Mouse (Mus musculus) thymus, adult 2 months (tissue): ENCODE data around the gene Selplg. TPM values are rescaled to one million over a fixed set of nuclear protein-coding genes. Genes with fewer than 3 reads are reported as not detected.
"Not testable (repeated sequence)": the region's sequence is repeated elsewhere in the genome, so short reads cannot be mapped to it uniquely, and the experiment has no call there.

Experiments used
- DNase-seq: peaks from one replicate; pipeline ENCODE4 v3.0.0; 2021
- H3K27ac ChIP-seq: fragments of 200-500 bp; 2 replicates; pipeline ENCODE4 v1.5.1; 2012; ENCODE audit warnings: low read length, control low read depth; ENCODE audit not compliant: control insufficient read depth, insufficient read depth
- H3K27me3 ChIP-seq: fragments of 200-500 bp; 2 replicates; pipeline ENCODE4 v1.6.1; 2012; ENCODE audit warnings: mild to moderate bottlenecking, low read length, moderate library complexity, mixed read lengths; ENCODE audit not compliant: control insufficient read depth, insufficient read depth
- H3K36me3 ChIP-seq: fragments of 200-500 bp; 2 replicates; pipeline ENCODE4 v1.6.1; 2012; ENCODE audit warnings: mild to moderate bottlenecking, low read length, moderate library complexity; ENCODE audit not compliant: control insufficient read depth, insufficient read depth
- H3K4me1 ChIP-seq: fragments of 200-500 bp; replicated peaks from 2 replicates; pipeline ENCODE4 v1.6.1; 2012; ENCODE audit warnings: low read length; ENCODE audit not compliant: control insufficient read depth, insufficient read depth
- H3K4me3 ChIP-seq: fragments of 200-500 bp; 2 replicates; pipeline ENCODE4 v1.5.1; 2012; ENCODE audit warnings: mild to moderate bottlenecking, low read length, control low read depth, moderate library complexity; ENCODE audit not compliant: control insufficient read depth, insufficient read depth
- CTCF ChIP-seq: fragments of 200-500 bp; IDR thresholded peaks from 2 replicates; pipeline ENCODE4 v1.5.1; 2012; ENCODE audit warnings: mild to moderate bottlenecking, control low read depth, low read length, moderate library complexity, borderline replicate concordance; ENCODE audit not compliant: control insufficient read depth, poor library complexity, insufficient read depth; ENCODE audit errors: extremely low read depth
- POLR2A ChIP-seq: fragments of 200-500 bp; IDR thresholded peaks from 2 replicates; pipeline ENCODE4 v1.6.1; 2012; ENCODE audit warnings: mild to moderate bottlenecking, low read length, control low read depth, moderate library complexity; ENCODE audit not compliant: control insufficient read depth, poor library complexity, insufficient read depth; ENCODE audit errors: extremely low read depth
- WGBS: fragments of 180-500 bp; shearing (Covaris S2); methylation state at CpG from one replicate; pipeline ENCODE4 v1.1.7; 2018; 5-methylcytosine and 5-hydroxymethylcytosine counted together
- polyA plus RNA-seq: library from polyadenylated mRNA; depleted of rRNA; stranded (reverse); fragments of >200 nt; gene quantifications from 2 replicates; pipeline ENCODE4 v1.2.3, GENCODE M21; 2012

Selplg gene
- polyA plus RNA-seq, 1 experiment, result 783 TPM

GRCm38 (mm10) chr5:113812638-113813037, 19.8 kb downstream of the Selplg start:
- peaks cover 15% of the 10 kb centered on the region for H3K4me1 ChIP-seq
- no peak for TF ChIP-seq POLR2A
- TF ChIP-seq CTCF, result no peak
- H3K27ac ChIP-seq, result no peak overlapping the region
- H3K36me3 ChIP-seq, result no peaks in the 10 kb centered on the region
- WGBS, result 69% methylated on average over 2 of the region's 2 CpGs
- H3K4me3 ChIP-seq, result no peak overlapping the region
- no peak for DNase-seq
- no peaks in the 10 kb centered on the region; the same call in 1 of the 2 replicates for H3K27me3 ChIP-seq

GRCm38 (mm10) chr5:113811824-113812420, 20.5 kb downstream of the Selplg start:
- 22% methylated on average over 11 of the region's 12 CpGs for WGBS
- not testable (repeated sequence) for H3K4me3 ChIP-seq, H3K27ac ChIP-seq, H3K27me3 ChIP-seq, H3K36me3 ChIP-seq, DNase-seq
- H3K4me1 ChIP-seq, result peaks cover 15% of the 10 kb centered on the region

GRCm38 (mm10) chr5:113810111-113810510, 22.3 kb downstream of the Selplg start:
- Histone ChIP-seq H3K36me3 (no peaks in the 10 kb centered on the region), H3K4me3 (no peak overlapping the region), H3K27me3 (no peaks in the 10 kb centered on the region), H3K4me1 (peaks cover 6% of the 10 kb centered on the region; the same call in 1 of the 2 replicates), H3K27ac (no peak overlapping the region)
- TF ChIP-seq POLR2A (no peak), CTCF (no peak)
- 91% methylated on average over 4 of the region's 4 CpGs for WGBS
- no peak for DNase-seq

GRCm38 (mm10) chr5:113808177-113808576, 24.3 kb downstream of the Selplg start:
- Histone ChIP-seq H3K27ac (no peak overlapping the region), H3K36me3 (no peaks in the 10 kb centered on the region), H3K4me3 (no peak overlapping the region), H3K4me1 (peaks cover 9% of the 10 kb centered on the region; the same call in 1 of the 2 replicates), H3K27me3 (no peaks in the 10 kb centered on the region)
- 84% methylated on average over 2 of the region's 2 CpGs for WGBS
- TF ChIP-seq CTCF, result no peak
- DNase-seq, result no peak

GRCm38 (mm10) chr5:113807712-113808111, 24.7 kb downstream of the Selplg start:
- no peak for DNase-seq
- H3K27me3 ChIP-seq, result no peaks in the 10 kb centered on the region
- 71% methylated on average over 9 of the region's 9 CpGs for WGBS
- no peak for TF ChIP-seq CTCF
- no peak for TF ChIP-seq POLR2A
- H3K36me3 ChIP-seq, result no peaks in the 10 kb centered on the region
- H3K27ac ChIP-seq, result no peak overlapping the region
- H3K4me3 ChIP-seq, result no peak overlapping the region
- H3K4me1 ChIP-seq, result peaks cover 9% of the 10 kb centered on the region; the same call in 1 of the 2 replicates

GRCm38 (mm10) chr5:113806414-113806813, 26.0 kb downstream of the Selplg start:
- Histone ChIP-seq H3K27ac (no peak overlapping the region), H3K36me3 (no peaks in the 10 kb centered on the region), H3K27me3 (no peaks in the 10 kb centered on the region), H3K4me3 (no peak overlapping the region), H3K4me1 (peaks cover 9% of the 10 kb centered on the region; the same call in 1 of the 2 replicates)
- WGBS, result 17% methylated on average over 10 of the region's 10 CpGs
- no peak for TF ChIP-seq CTCF
- no peak for TF ChIP-seq POLR2A
- no peak for DNase-seq

GRCm38 (mm10) chr5:113805301-113805700, 27.1 kb downstream of the Selplg start:
- no peak overlapping the region for H3K27ac ChIP-seq

More at GRCm38 (mm10) chr5:113805301-113805700, 27.1 kb downstream of the Selplg start:
- 92% methylated on average over 9 of the region's 9 CpGs for WGBS
- TF ChIP-seq POLR2A (no peak), CTCF (no peak)
- Histone ChIP-seq H3K4me3 (no peak overlapping the region), H3K36me3 (no peaks in the 10 kb centered on the region), H3K4me1 (peaks cover 9% of the 10 kb centered on the region; the same call in 1 of the 2 replicates), H3K27me3 (no peaks in the 10 kb centered on the region)
- DNase-seq, result no peak
